Mouse (Mus musculus): Measurements from ENCODE around the gene Mapk8.

GRCm38 (mm10) chr14:33352890-33353289, 94.1 kb downstream of the Mapk8 start:
- TF ChIP-seq SIN3A (IDR thresholded peaks at IDR 0.05; ENCODE audit: low read length), result no peak
- TF ChIP-seq MYC (IDR thresholded peaks at IDR 0.05; ENCODE audit: low read depth, low read length), result no peak
- no peak for TF ChIP-seq CTCF (IDR thresholded peaks at IDR 0.05 in 2 of 3, conservative IDR thresholded peaks at IDR 0.05 in 1 of 3; ENCODE audit: control insufficient read depth in 1 of 3, insufficient read depth in 1 of 3, low read depth in 2 of 3, low read length in 3 of 3, poor library complexity in 1 of 3, severe bottlenecking in 1 of 3)
- TF ChIP-seq POLR2AphosphoS5 (IDR thresholded peaks at IDR 0.05; ENCODE audit: borderline replicate concordance, low read depth, low read length), result no peak
- no peak for TF ChIP-seq TBP (IDR thresholded peaks at IDR 0.05; ENCODE audit: low read depth, low read length)
- TF ChIP-seq E2F4 (IDR thresholded peaks at IDR 0.05; ENCODE audit: borderline replicate concordance, low read depth, low read length), result no peak
- no peak for TF ChIP-seq ZC3H11A (IDR thresholded peaks at IDR 0.05; ENCODE audit: low read depth, low read length)
